Mouse (Mus musculus): ENCODE measurements at regions not wholly inside any gene's neighbourhood (a gene's known extent, or its start where the extent isn't known, plus 50 kb on each side); places are given as distances from the start of the nearest gene placed in this dataset.
A peak's percentile ranks its signal among the peaks of the same experiment; 100 is the strongest.
"Not testable (repeated sequence)": the region's sequence is repeated elsewhere in the genome, so short reads cannot be mapped to it uniquely, and the experiment has no call there.

- no peak for DNase-seq
Observed at GRCm38 (mm10) chr2:117451818-117452217, 109.0 kb upstream of the Rasgrp1 start.

- no peak for DNase-seq
Observed at GRCm38 (mm10) chr2:117455021-117455739, 112.4 kb upstream of the Rasgrp1 start.

- no peak for DNase-seq
Observed at GRCm38 (mm10) chr2:117455740-117456455, 113.1 kb upstream of the Rasgrp1 start.

GRCm38 (mm10) chr2:117456456-117457020 is 113.7 kb upstream of the Rasgrp1 start:
- no peak for DNase-seq

GRCm38 (mm10) chr2:117461541-117462290 is 118.9 kb upstream of the Rasgrp1 start:
- no peak for DNase-seq

- no peak for DNase-seq
Observed at GRCm38 (mm10) chr2:117474885-117475542, 132.2 kb upstream of the Rasgrp1 start.

- no peak for DNase-seq
Observed at GRCm38 (mm10) chr2:117475561-117475960, 132.8 kb upstream of the Rasgrp1 start.

- DNase-seq: not testable (repeated sequence)
Observed at GRCm38 (mm10) chr2:117477503-117477902, 134.7 kb upstream of the Rasgrp1 start.

- DNase-seq: not testable (repeated sequence)
Observed at GRCm38 (mm10) chr2:117479244-117480009, 136.6 kb upstream of the Rasgrp1 start.

- no peak for DNase-seq
Observed at GRCm38 (mm10) chr2:117486447-117486846, 143.6 kb upstream of the Rasgrp1 start.

GRCm38 (mm10) chr2:117498565-117498964 is 155.8 kb upstream of the Rasgrp1 start:
- DNase-seq: no peak

- no peak for DNase-seq
Observed at GRCm38 (mm10) chr2:117502611-117503010, 159.8 kb upstream of the Rasgrp1 start.

- DNase-seq: no peak
Observed at GRCm38 (mm10) chr2:117511737-117512136, 168.9 kb upstream of the Rasgrp1 start.

- peak; percentile 3 to 10 for DNase-seq
Observed at GRCm38 (mm10) chr2:117512551-117512950, 169.8 kb upstream of the Rasgrp1 start.

GRCm38 (mm10) chr2:117524437-117524836 is 181.6 kb upstream of the Rasgrp1 start:
- no peak for DNase-seq

GRCm38 (mm10) chr2:117538865-117539264 is 196.1 kb upstream of the Rasgrp1 start:
- no peak for DNase-seq

- DNase-seq: no peak
Observed at GRCm38 (mm10) chr2:117539285-117539684, 196.5 kb upstream of the Rasgrp1 start.

GRCm38 (mm10) chr2:117541471-117541870 is 198.7 kb upstream of the Rasgrp1 start:
- peak; percentile 27 to 41 for DNase-seq

GRCm38 (mm10) chr2:117542298-117542697 is 199.5 kb upstream of the Rasgrp1 start:
- DNase-seq: no peak

- DNase-seq: no peak
Observed at GRCm38 (mm10) chr2:117543301-117543782, 200.5 kb upstream of the Rasgrp1 start.

GRCm38 (mm10) chr2:117548273-117548672 is 205.5 kb upstream of the Rasgrp1 start:
- DNase-seq: no peak

GRCm38 (mm10) chr2:117556301-117556700 is 213.5 kb upstream of the Rasgrp1 start:
- no peak for DNase-seq

Data from cerebellum, adult 18-20 months (tissue).